Mouse (Mus musculus): ENCODE measurements at regions not wholly inside any gene's neighbourhood (a gene's known extent, or its start where the extent isn't known, plus 50 kb on each side); places are given as distances from the start of the nearest gene placed in this dataset.

DNA sequence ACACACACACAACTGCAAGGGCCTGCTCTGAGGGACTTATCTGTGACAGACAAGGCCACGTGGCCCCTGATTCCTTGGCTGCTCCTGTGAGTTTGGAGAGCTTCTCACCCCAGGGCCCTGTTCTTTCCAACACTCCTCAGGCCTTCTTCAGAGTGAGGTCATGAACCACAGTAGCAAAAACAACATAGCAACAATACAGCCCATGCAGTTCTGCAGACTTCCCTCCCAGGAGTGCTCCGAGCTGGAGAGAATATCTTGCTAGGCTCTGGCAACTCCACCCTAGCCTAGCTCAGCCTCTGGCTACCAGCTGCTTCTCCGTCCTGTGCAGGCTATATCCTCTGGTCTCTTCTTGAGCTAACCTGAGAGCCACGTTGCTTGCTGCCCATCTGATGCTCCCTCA, 152.8 kb downstream of the Fgf18 start:
- no peaks in the 10 kb centered on the region for H3K27me3 ChIP-seq (ENCODE audit: control insufficient read depth, insufficient read depth, low read length)
- no peak overlapping the region for H3K9ac ChIP-seq (ENCODE audit: low read length)
- WGBS: 55% methylated on average over 4 of the region's 4 CpGs
- no peak overlapping the region for H3K4me3 ChIP-seq (ENCODE audit: low read length)
- H3K9me3 ChIP-seq (replicated peaks; ENCODE audit: control insufficient read depth, low read length): 0 out of 2 replicates have a peak, but pooled peaks cover 2% of the 10 kb centered on the region
- no peak overlapping the region for H3K4me2 ChIP-seq (ENCODE audit: low read depth, low read length)
- no peaks in the 10 kb centered on the region for H3K4me1 ChIP-seq (ENCODE audit: control insufficient read depth, insufficient read depth, low read length)
- no peaks in the 10 kb centered on the region for H3K36me3 ChIP-seq (ENCODE audit: control insufficient read depth, insufficient read depth)
- no peak for ATAC-seq (replicated peaks; ENCODE audit: extremely low read depth, insufficient read depth, low FRiP score)
- H3K27ac ChIP-seq (ENCODE audit: low read length): no peak overlapping the region

DNA sequence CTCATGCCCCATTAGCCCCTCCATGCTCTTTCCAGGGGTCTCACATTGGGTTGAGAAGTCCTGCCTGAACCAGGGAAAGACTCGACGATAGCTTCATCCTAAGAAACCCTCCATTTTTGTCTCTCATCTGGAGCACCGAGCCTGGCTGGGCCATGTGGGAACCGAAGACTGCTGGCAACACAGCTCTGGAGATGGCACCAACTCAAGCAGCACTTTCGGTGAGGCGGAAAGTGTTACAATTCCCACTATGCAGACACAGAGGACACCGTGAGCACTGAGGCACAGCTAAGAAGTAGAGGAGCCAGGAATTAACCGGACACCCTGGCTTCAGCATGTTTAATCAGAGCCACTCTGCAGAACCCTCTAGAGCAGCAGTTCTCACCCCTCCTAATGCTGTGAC, 153.8 kb downstream of the Fgf18 start:
- no peak for ATAC-seq (replicated peaks; ENCODE audit: extremely low read depth, insufficient read depth, low FRiP score)
- Histone ChIP-seq H3K9me3 (replicated peaks; ENCODE audit: control insufficient read depth, low read length) (0 out of 2 replicates have a peak, but pooled peaks cover 2% of the 10 kb centered on the region), H3K4me3 (ENCODE audit: low read length) (no peak overlapping the region), H3K27ac (ENCODE audit: low read length) (no peak overlapping the region), H3K4me1 (ENCODE audit: control insufficient read depth, insufficient read depth, low read length) (no peaks in the 10 kb centered on the region), H3K36me3 (ENCODE audit: control insufficient read depth, insufficient read depth) (no peaks in the 10 kb centered on the region), H3K9ac (ENCODE audit: low read length) (no peak overlapping the region), H3K4me2 (ENCODE audit: low read depth, low read length) (no peak overlapping the region), H3K27me3 (ENCODE audit: control insufficient read depth, insufficient read depth, low read length) (no peaks in the 10 kb centered on the region)
- 87% methylated on average over 8 of the region's 8 CpGs for WGBS

DNA sequence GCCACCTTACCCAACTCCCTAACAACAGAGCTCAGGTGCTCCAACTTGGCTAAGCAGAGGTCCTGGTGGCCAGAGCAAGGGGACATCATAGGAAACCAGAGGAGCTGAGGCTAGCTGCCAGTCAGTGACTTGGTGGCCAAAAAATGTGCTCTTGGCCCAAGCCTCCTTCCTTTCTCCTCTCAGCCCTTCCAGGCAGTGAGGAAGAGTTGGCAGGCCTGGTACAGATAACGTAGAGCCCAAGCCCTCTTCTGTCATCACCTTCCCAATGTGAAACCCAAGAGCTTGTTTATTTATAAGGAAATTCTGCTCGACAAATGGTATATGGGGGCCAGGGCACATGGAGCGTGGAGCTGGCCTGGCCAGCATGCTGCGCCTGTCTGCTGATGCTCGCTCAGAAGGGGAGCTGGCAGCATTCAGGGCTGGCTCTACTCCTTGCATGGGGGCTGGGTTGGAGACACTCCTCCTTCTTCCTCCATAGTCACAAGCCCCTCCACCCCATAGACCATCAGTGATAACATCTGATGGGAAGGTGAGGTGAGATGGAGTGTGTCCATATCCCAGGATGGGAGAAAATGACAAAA, 156.1 kb downstream of the Fgf18 start:
- no peaks in the 10 kb centered on the region for H3K27me3 ChIP-seq (ENCODE audit: control insufficient read depth, insufficient read depth, low read length)
- ATAC-seq (replicated peaks; ENCODE audit: extremely low read depth, insufficient read depth, low FRiP score): no peak
- WGBS: 49% methylated on average over 5 of the region's 5 CpGs
- no peak overlapping the region for H3K4me2 ChIP-seq (ENCODE audit: low read depth, low read length)
- H3K9me3 ChIP-seq (replicated peaks; ENCODE audit: control insufficient read depth, low read length): 0 out of 2 replicates have a peak, but pooled peaks cover 2% of the 10 kb centered on the region
- no peaks in the 10 kb centered on the region for H3K4me1 ChIP-seq (ENCODE audit: control insufficient read depth, insufficient read depth, low read length)
- no peaks in the 10 kb centered on the region for H3K36me3 ChIP-seq (ENCODE audit: control insufficient read depth, insufficient read depth)
- H3K27ac ChIP-seq (ENCODE audit: low read length): no peak overlapping the region
- no peak overlapping the region for H3K9ac ChIP-seq (ENCODE audit: low read length)
- H3K4me3 ChIP-seq (ENCODE audit: low read length): no peak overlapping the region

DNA sequence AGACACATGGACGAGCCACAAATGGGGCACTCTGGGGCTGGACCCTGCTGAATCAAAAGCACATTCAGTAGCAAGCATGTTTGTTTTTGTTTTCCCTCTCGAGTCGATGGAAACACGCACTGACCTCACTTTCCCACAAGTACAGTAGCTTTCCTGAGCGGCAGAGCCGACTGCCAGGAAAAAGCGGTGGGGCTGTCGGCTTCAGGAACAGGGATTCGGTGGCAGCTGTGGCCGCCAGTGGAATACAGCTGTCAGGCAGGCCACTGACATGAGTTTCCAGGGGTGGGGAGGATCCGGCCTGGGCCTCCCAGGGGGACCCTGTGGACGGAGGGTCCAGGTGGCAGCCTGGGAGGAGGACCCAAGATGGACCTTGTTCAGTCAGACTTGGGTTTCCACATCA, 157.0 kb downstream of the Fgf18 start:
- ATAC-seq (replicated peaks; ENCODE audit: extremely low read depth, insufficient read depth, low FRiP score): no peak
- Histone ChIP-seq H3K4me3 (ENCODE audit: low read length) (no peak overlapping the region), H3K27me3 (ENCODE audit: control insufficient read depth, insufficient read depth, low read length) (no peaks in the 10 kb centered on the region)

DNA sequence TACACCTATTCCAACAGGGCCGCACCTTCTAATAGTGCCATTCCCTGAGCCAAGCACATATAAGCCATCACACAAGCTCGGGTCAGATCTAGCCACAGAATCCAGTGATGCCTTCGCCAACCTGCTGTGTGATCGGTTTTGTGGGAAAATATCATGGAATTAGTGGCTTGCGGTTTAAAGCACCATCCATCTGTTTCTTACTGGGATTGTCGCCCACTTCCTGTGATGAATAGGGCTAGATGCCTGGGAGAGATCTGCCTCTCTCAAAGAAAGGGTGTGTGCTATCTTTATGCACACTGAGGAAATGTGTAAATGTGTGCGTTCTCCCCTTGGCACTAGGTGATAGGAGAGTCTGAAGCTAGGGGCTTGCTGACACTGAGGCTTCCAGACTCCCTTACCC, 154.5 kb upstream of the Smim23 start:
- Histone ChIP-seq H3K36me3 (ENCODE audit: control insufficient read depth, insufficient read depth) (no peaks in the 10 kb centered on the region), H3K9me3 (replicated peaks; ENCODE audit: control insufficient read depth, low read length) (no peaks in the 10 kb centered on the region; the same call in 1 of the 2 replicates), H3K27ac (ENCODE audit: low read length) (no peak overlapping the region), H3K27me3 (ENCODE audit: control insufficient read depth, insufficient read depth, low read length) (no peaks in the 10 kb centered on the region), H3K4me1 (ENCODE audit: control insufficient read depth, insufficient read depth, low read length) (no peaks in the 10 kb centered on the region), H3K9ac (ENCODE audit: low read length) (no peak overlapping the region), H3K4me2 (ENCODE audit: low read depth, low read length) (no peak overlapping the region), H3K4me3 (ENCODE audit: low read length) (no peak overlapping the region)
- 87% methylated on average over 7 of the region's 7 CpGs for WGBS
- no peak for ATAC-seq (replicated peaks; ENCODE audit: extremely low read depth, insufficient read depth, low FRiP score)

More for the DNA sequence above, 157.0 kb downstream of the Fgf18 start:
- no peak overlapping the region for H3K9ac ChIP-seq (ENCODE audit: low read length)
- H3K4me2 ChIP-seq (ENCODE audit: low read depth, low read length): no peak overlapping the region
- H3K9me3 ChIP-seq (replicated peaks; ENCODE audit: control insufficient read depth, low read length): 0 out of 2 replicates have a peak, but pooled peaks cover 2% of the 10 kb centered on the region
- H3K36me3 ChIP-seq (ENCODE audit: control insufficient read depth, insufficient read depth): no peaks in the 10 kb centered on the region
- 76% methylated on average over 12 of the region's 12 CpGs for WGBS
- no peak overlapping the region for H3K27ac ChIP-seq (ENCODE audit: low read length)
- no peaks in the 10 kb centered on the region for H3K4me1 ChIP-seq (ENCODE audit: control insufficient read depth, insufficient read depth, low read length)

DNA sequence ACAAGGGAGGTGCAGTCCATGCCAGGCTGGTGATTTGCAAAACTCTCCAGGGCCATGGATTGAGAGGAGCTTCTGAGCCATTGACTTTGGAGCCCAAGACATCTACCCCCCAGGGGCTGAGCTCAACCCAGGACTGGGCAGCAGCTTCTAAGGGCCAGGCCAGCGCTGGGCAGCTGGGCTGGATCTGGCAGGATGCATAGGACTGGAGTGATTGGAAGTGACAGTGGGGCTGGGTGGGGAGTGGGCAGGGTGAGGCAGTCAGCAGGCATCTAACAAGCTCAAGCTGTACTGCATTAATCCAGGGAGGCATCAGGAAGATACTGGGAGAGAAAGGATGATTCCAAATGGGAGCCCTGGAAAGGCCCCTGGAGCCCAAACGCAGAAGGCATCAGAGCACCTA, 152.2 kb upstream of the Smim23 start:
- no peak for ATAC-seq (replicated peaks; ENCODE audit: extremely low read depth, insufficient read depth, low FRiP score)
- 70% methylated on average over 2 of the region's 2 CpGs for WGBS

DNA sequence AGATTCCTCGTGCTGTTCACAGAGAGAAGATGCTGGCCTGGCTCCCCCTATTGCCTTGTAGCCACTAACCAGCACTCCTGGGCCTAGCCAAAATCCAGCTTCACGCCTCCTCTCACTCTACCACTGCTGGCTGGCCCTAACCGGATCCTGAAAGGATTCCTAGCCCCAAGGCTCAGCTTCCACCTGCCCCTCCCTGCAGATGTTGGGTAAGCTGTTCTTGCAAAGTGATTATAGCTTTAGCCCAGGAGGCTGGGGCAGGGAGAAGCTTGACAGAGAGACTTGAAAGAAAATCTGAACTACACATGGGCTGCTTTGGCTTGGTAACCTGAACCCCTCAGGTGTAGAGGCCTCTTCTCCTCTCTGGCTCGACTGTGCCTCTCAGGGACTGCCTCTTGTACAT, 149.0 kb upstream of the Smim23 start:
- Histone ChIP-seq H3K9ac (ENCODE audit: low read length) (no peak overlapping the region), H3K36me3 (ENCODE audit: control insufficient read depth, insufficient read depth) (no peaks in the 10 kb centered on the region), H3K27me3 (ENCODE audit: control insufficient read depth, insufficient read depth, low read length) (no peaks in the 10 kb centered on the region), H3K4me2 (ENCODE audit: low read depth, low read length) (no peak overlapping the region), H3K4me3 (ENCODE audit: low read length) (no peak overlapping the region), H3K27ac (ENCODE audit: low read length) (no peak overlapping the region), H3K9me3 (replicated peaks; ENCODE audit: control insufficient read depth, low read length) (no peaks in the 10 kb centered on the region), H3K4me1 (ENCODE audit: control insufficient read depth, insufficient read depth, low read length) (no peaks in the 10 kb centered on the region)
- WGBS: 65% methylated on average over 4 of the region's 4 CpGs
- ATAC-seq (replicated peaks; ENCODE audit: extremely low read depth, insufficient read depth, low FRiP score): no peak

More for the DNA sequence above, 152.2 kb upstream of the Smim23 start:
- H3K27me3 ChIP-seq (ENCODE audit: control insufficient read depth, insufficient read depth, low read length): no peaks in the 10 kb centered on the region
- H3K4me1 ChIP-seq (ENCODE audit: control insufficient read depth, insufficient read depth, low read length): no peaks in the 10 kb centered on the region
- no peaks in the 10 kb centered on the region for H3K36me3 ChIP-seq (ENCODE audit: control insufficient read depth, insufficient read depth)
- H3K27ac ChIP-seq (ENCODE audit: low read length): no peak overlapping the region
- H3K9me3 ChIP-seq (replicated peaks; ENCODE audit: control insufficient read depth, low read length): no peaks in the 10 kb centered on the region; the same call in 1 of the 2 replicates
- H3K4me2 ChIP-seq (ENCODE audit: low read depth, low read length): no peak overlapping the region
- no peak overlapping the region for H3K9ac ChIP-seq (ENCODE audit: low read length)
- no peak overlapping the region for H3K4me3 ChIP-seq (ENCODE audit: low read length)

DNA sequence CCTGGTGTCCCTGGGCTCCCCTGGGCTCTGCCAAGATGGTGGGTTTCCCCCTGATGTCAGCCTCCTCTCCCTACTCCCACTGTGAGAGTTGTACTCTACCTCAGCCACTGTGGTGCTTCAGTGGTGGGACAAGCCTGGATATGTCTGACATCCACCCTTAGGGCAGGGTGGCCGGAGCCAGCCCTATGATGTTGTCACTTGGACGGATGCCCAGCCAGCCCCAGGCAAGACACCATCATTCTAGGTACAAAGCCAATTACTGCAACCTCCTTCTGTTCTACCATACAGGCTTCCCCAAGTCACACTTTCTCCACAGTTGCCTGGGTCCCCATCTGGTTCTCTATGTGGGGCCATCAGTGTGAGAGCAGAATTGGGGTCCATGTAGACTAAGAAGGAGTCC, 141.0 kb upstream of the Smim23 start:
- H3K4me2 ChIP-seq (ENCODE audit: low read depth, low read length): no peak overlapping the region

DNA sequence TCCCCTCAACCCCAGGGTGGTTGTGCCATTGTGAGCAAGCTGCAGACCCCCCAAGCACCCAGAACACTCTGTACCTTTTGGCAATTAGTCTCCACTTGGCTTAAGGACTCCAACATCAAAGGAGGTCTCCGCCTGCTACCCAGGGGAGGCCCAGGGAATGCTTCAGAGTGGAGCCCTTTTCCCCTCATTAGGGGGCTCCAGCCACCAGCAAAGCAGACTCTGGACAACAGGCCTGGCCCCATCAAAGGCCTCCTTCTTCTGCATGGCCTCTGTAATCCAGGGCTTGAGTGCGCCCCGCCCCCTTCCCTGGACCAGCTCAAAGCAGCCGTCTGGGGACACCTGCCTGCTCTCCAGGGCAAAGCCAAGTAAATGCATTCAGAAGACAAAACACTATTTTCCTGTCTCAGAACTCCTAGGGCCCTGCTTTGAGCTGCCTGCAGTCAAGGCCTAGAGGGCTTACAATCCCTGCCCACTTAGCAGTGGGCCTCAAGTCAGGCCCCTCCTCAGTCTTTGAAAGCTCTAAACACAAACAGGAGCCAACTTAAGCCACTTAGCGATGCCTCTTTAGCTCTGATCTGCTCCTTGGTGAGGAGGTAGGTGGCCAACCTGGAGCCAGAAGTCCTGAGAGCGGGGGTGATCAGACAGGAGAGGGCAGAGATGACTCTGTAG, 139.4 kb upstream of the Smim23 start:
- Histone ChIP-seq H3K36me3 (ENCODE audit: control insufficient read depth, insufficient read depth) (no peaks in the 10 kb centered on the region), H3K9me3 (replicated peaks; ENCODE audit: control insufficient read depth, low read length) (peaks cover 6% of the 10 kb centered on the region), H3K4me2 (ENCODE audit: low read depth, low read length) (no peak overlapping the region), H3K27ac (ENCODE audit: low read length) (no peak overlapping the region), H3K27me3 (ENCODE audit: control insufficient read depth, insufficient read depth, low read length) (peaks cover 5% of the 10 kb centered on the region; the same call in 1 of the 2 replicates), H3K4me3 (ENCODE audit: low read length) (no peak overlapping the region), H3K4me1 (ENCODE audit: control insufficient read depth, insufficient read depth, low read length) (no peaks in the 10 kb centered on the region), H3K9ac (ENCODE audit: low read length) (no peak overlapping the region)
- 52% methylated on average over 6 of the region's 6 CpGs for WGBS
- no peak for ATAC-seq (replicated peaks; ENCODE audit: extremely low read depth, insufficient read depth, low FRiP score)

More for the DNA sequence above, 141.0 kb upstream of the Smim23 start:
- H3K27me3 ChIP-seq (ENCODE audit: control insufficient read depth, insufficient read depth, low read length): no peaks in the 10 kb centered on the region
- H3K9ac ChIP-seq (ENCODE audit: low read length): no peak overlapping the region
- no peak for ATAC-seq (replicated peaks; ENCODE audit: extremely low read depth, insufficient read depth, low FRiP score)
- 51% methylated on average over 2 of the region's 2 CpGs for WGBS
- no peaks in the 10 kb centered on the region for H3K4me1 ChIP-seq (ENCODE audit: control insufficient read depth, insufficient read depth, low read length)
- H3K9me3 ChIP-seq (replicated peaks; ENCODE audit: control insufficient read depth, low read length): peaks cover 6% of the 10 kb centered on the region
- H3K36me3 ChIP-seq (ENCODE audit: control insufficient read depth, insufficient read depth): no peaks in the 10 kb centered on the region
- H3K4me3 ChIP-seq (ENCODE audit: low read length): no peak overlapping the region
- no peak overlapping the region for H3K27ac ChIP-seq (ENCODE audit: low read length)

Data from heart, embryonic 16.5 days (tissue).